Mouse (Mus musculus): ENCODE results near the gene Pnldc1. TPM values are rescaled to one million over a fixed set of nuclear protein-coding genes. Genes with fewer than 3 reads are reported as not detected.

The Pnldc1 gene
- polyA plus RNA-seq, 1 experiment, result 5.2 TPM

- no peak for DNase-seq (ENCODE audit: low read depth)
Measured at GRCm38 (mm10) chr17:12857395-12857794, 52.6 kb downstream of the Pnldc1 start.

GRCm38 (mm10) chr17:12854386-12854785, 55.6 kb downstream of the Pnldc1 start:
- DNase-seq (ENCODE audit: low read depth), result no peak

GRCm38 (mm10) chr17:12853821-12854220, 56.2 kb downstream of the Pnldc1 start:
- DNase-seq (ENCODE audit: low read depth), result no peak

GRCm38 (mm10) chr17:12851689-12852088, 58.3 kb downstream of the Pnldc1 start:
- no peak for DNase-seq (ENCODE audit: low read depth)

GRCm38 (mm10) chr17:12849778-12850382, 60.1 kb downstream of the Pnldc1 start:
- DNase-seq (ENCODE audit: low read depth), result no peak

- no peak for DNase-seq (ENCODE audit: low read depth)
Measured at GRCm38 (mm10) chr17:12847736-12848135, 62.3 kb downstream of the Pnldc1 start.

GRCm38 (mm10) chr17:12846474-12846873, 63.6 kb downstream of the Pnldc1 start:
- no peak for DNase-seq (ENCODE audit: low read depth)

GRCm38 (mm10) chr17:12845862-12846261, 64.2 kb downstream of the Pnldc1 start:
- no peak for DNase-seq (ENCODE audit: low read depth)

- DNase-seq (ENCODE audit: low read depth), result no peak
Measured at GRCm38 (mm10) chr17:12844540-12844939, 65.5 kb downstream of the Pnldc1 start.

- no peak for DNase-seq (ENCODE audit: low read depth)
Measured at GRCm38 (mm10) chr17:12843826-12844225, 66.2 kb downstream of the Pnldc1 start.

GRCm38 (mm10) chr17:12839475-12840267, 70.4 kb downstream of the Pnldc1 start:
- no peak for DNase-seq (ENCODE audit: low read depth)

Other genes with a start within 250 kb of the Pnldc1 start
- 0.73 and 1.5 TPM in 2 replicates for gene Slc22a1, start 234.4 kb downstream of the Pnldc1 start, polyA plus RNA-seq (2012; rRNA removed)
- gene Igf2r, start 140.6 kb downstream of the Pnldc1 start, polyA plus RNA-seq (2012; rRNA removed), result 15.7 and 20.0 TPM in 2 replicates
- gene Mas1, start 42.1 kb downstream of the Pnldc1 start, polyA plus RNA-seq (2012; rRNA removed), result 0.19 and 0.27 TPM in 2 replicates
- gene Mrgprh, start 34.2 kb downstream of the Pnldc1 start, polyA plus RNA-seq (2012; rRNA removed), result 0.46 and 0.53 TPM in 2 replicates
- gene Tcp1, start 5.5 kb upstream of the Pnldc1 start, polyA plus RNA-seq (2012; rRNA removed), result 76.0 and 91.3 TPM in 2 replicates
- 26.7 and 27.6 TPM in 2 replicates for gene Mrpl18, start 6.1 kb upstream of the Pnldc1 start, polyA plus RNA-seq (2012; rRNA removed)
- gene Acat3, start 30.4 kb upstream of the Pnldc1 start, polyA plus RNA-seq (2012; rRNA removed), result 8.9 and 10.2 TPM in 2 replicates
- 85.2 and 92.9 TPM in 2 replicates for gene Acat2, start 50.5 kb upstream of the Pnldc1 start, polyA plus RNA-seq (2012; rRNA removed)
- gene Wtap, start 83.9 kb upstream of the Pnldc1 start, polyA plus RNA-seq (2012; rRNA removed), result 19.7 and 23.7 TPM in 2 replicates
- 384 and 499 TPM in 2 replicates for gene Sod2, start 96.6 kb upstream of the Pnldc1 start, polyA plus RNA-seq (2012; rRNA removed)
- gene Gpr31b, start 142.1 kb upstream of the Pnldc1 start, polyA plus RNA-seq (2012; rRNA removed), result 0.39 and 0.42 TPM in 2 replicates
- 0.73 and 0.85 TPM in 2 replicates for gene Tcp10b, start 150.9 kb upstream of the Pnldc1 start, polyA plus RNA-seq (2012; rRNA removed)
- 1.2 and 1.8 TPM in 2 replicates for gene Unc93a, start 221.6 kb upstream of the Pnldc1 start, polyA plus RNA-seq (2012; rRNA removed)

All from gonadal fat pad, adult 2 months (tissue).